Mouse (Mus musculus) 3T3-L1 (cell line): Measurements from ENCODE around the gene Spi1.
"Not testable (repeated sequence)": the region's sequence is repeated elsewhere in the genome, so short reads cannot be mapped to it uniquely, and the experiment has no call there.

Source experiments
- DNase-seq: peaks from one replicate; pipeline ENCODE4 v3.0.0-alpha.2; 2015; ENCODE audit warnings: low read depth, low spot score

Gene Spi1

GRCm38 (mm10) chr2:91096524-91096923 is 14.3 kb downstream of the Spi1 start:
- no peak for DNase-seq

- DNase-seq = no peak
Measured at GRCm38 (mm10) chr2:91097015-91097414, 14.8 kb downstream of the Spi1 start.

- DNase-seq = no peak
Measured at GRCm38 (mm10) chr2:91098156-91098555, 16.0 kb downstream of the Spi1 start.

GRCm38 (mm10) chr2:91101124-91101740 is 19.0 kb downstream of the Spi1 start:
- DNase-seq = peak; percentile 96

- no peak for DNase-seq
Measured at GRCm38 (mm10) chr2:91108156-91108555, 26.0 kb downstream of the Spi1 start.

GRCm38 (mm10) chr2:91109241-91109640 is 27.1 kb downstream of the Spi1 start:
- no peak for DNase-seq

- DNase-seq = peak; percentile 40
Measured at GRCm38 (mm10) chr2:91109807-91110385, 27.7 kb downstream of the Spi1 start.

- peak; percentile 47 for DNase-seq
Measured at GRCm38 (mm10) chr2:91110429-91110828, 28.2 kb downstream of the Spi1 start.

- not testable (repeated sequence) for DNase-seq
Measured at GRCm38 (mm10) chr2:91111832-91112231, 29.6 kb downstream of the Spi1 start.

- peak; percentile 93 for DNase-seq
Measured at GRCm38 (mm10) chr2:91112491-91112890, 30.3 kb downstream of the Spi1 start.

- DNase-seq = no peak
Measured at GRCm38 (mm10) chr2:91113334-91113733, 31.1 kb downstream of the Spi1 start.

GRCm38 (mm10) chr2:91113852-91114251 is 31.7 kb downstream of the Spi1 start:
- no peak for DNase-seq

- DNase-seq = peak; percentile 97
Measured at GRCm38 (mm10) chr2:91114781-91115577, 32.8 kb downstream of the Spi1 start.

- no peak for DNase-seq
Measured at GRCm38 (mm10) chr2:91115578-91115970, 33.4 kb downstream of the Spi1 start.

- DNase-seq = no peak
Measured at GRCm38 (mm10) chr2:91116842-91117241, 34.7 kb downstream of the Spi1 start.

- no peak for DNase-seq
Measured at GRCm38 (mm10) chr2:91117585-91118275, 35.5 kb downstream of the Spi1 start, which contains the start of gene Mybpc3. TSS of gene Mybpc3 (plus strand) at chr2:91118144.

GRCm38 (mm10) chr2:91118647-91119046 is 36.5 kb downstream of the Spi1 start:
- DNase-seq = no peak

GRCm38 (mm10) chr2:91119061-91119460 is 36.9 kb downstream of the Spi1 start:
- DNase-seq = no peak

GRCm38 (mm10) chr2:91119551-91119950 is 37.4 kb downstream of the Spi1 start:
- DNase-seq = no peak

GRCm38 (mm10) chr2:91120261-91120671 is 38.1 kb downstream of the Spi1 start:
- DNase-seq = no peak

- no peak for DNase-seq
Measured at GRCm38 (mm10) chr2:91121011-91121410, 38.8 kb downstream of the Spi1 start.

- no peak for DNase-seq
Measured at GRCm38 (mm10) chr2:91121497-91121896, 39.3 kb downstream of the Spi1 start.
